Mouse (Mus musculus) adrenal gland, postnatal 10 days (tissue): ENCODE results near the gene Baiap2. TPM values are rescaled to one million over a fixed set of nuclear protein-coding genes. Genes with fewer than 3 reads are reported as not detected.
A peak's percentile ranks its signal among the peaks of the same experiment; 100 is the strongest.

Source experiments
- DNase-seq: peaks from one replicate; pipeline ENCODE4 v3.0.0; 2021; ENCODE audit warnings: mixed read lengths
- total RNA-seq, 2 experiments: library from RNA; stranded (reverse); gene quantifications; 2 replicates each; pipeline ENCODE4 v1.2.3; 2021

The Baiap2 gene
- total RNA-seq, 2 experiments from 2014 or later = 18.9 to 21.3 TPM

DNA sequence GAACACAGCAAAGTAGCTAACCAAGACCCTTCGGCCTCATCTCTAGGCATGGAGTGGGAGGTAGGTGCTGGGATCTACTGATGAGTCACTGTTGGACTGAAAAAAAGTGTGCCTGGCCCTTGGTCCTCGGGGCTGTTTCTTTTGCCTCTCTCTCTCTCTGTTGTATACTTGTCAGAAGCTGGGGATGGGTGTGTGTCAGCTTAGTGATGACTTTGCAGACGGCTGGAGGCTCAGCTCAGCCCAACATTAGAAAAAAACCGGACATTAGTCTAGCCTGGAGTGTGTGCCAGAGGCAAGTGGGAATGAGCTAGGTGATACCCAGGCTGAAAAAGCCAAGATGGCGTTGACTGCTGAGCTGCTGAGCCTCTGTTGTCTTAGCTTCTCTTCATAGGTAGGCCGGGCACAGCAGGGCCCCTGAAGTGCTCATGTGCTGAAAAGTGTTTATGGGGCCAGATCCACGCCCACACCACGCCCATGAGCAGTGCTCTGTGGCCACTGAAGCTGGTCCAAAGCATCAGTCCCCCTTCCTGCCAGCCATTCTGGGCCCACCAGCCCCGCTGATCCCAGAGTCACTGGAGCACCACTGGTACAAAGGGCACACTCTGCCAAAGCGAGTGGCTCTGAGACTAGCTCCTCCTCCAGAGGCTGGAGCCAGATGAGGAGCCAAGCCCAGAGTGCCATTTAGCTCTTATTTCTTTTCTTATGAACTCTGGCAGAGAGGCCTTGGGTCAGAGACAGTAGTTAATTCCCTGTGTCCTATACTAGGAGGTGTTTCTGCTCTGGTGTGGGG is 37.2 kb downstream of the Baiap2 start:
- peak; percentile 38 for DNase-seq

DNA sequence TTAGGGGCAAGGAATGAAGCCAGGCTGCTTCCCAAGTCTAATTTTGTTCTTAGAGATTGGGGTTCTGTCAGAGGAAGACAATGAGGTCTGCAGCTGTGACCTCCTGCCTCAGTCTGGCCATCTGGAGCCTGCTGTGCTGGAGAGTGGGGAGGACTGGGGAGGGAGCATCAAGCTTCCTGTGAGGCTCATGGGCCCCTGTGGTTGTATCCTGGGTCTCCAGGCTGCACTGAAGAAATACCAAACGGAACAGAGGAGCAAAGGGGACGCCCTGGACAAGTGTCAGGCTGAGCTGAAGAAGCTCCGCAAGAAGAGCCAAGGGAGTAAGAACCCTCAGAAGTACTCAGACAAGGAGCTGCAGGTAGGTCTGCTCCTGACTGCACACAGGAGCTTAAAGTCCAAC is 39.2 kb downstream of the Baiap2 start:
- DNase-seq = no peak

DNA sequence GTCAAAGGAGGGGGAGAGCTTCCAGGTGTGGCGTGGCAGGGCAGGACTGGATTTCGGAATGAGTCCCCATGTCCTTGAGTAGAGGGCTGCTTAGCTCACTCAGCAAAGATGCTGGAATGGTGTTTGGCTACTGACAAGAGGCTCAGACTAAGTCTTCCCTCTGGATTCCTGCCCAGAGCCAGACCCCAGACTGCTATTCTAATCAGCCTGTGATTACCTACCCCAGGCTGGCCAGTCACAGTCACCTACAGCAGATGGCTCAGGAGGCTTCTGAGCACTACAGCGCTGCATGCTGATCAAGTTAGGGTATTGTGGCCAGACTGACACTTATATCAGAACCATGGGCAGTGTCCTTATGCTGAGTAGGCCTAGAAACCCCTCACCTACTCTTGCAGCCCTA is 39.7 kb downstream of the Baiap2 start:
- no peak for DNase-seq

DNA sequence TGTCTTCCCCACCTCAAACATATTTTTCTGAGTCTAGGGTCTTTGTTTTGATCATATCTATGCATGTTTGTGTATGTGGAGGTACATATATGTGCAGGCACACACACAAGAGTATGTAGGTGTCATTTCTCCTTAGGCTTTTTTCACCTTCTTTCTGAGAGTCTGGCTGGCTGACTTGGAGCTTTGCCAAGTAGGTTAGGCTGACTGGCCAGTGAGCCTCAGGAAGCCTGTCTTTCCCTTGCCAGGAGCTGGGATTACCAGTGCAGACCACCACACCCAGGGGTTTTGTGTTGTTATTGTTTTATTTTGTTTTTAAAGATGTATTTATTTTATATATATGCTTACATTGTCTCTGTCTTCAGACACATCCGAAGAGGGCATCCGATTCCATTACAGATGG is 40.6 kb downstream of the Baiap2 start:
- peak; percentile 50 for DNase-seq

DNA sequence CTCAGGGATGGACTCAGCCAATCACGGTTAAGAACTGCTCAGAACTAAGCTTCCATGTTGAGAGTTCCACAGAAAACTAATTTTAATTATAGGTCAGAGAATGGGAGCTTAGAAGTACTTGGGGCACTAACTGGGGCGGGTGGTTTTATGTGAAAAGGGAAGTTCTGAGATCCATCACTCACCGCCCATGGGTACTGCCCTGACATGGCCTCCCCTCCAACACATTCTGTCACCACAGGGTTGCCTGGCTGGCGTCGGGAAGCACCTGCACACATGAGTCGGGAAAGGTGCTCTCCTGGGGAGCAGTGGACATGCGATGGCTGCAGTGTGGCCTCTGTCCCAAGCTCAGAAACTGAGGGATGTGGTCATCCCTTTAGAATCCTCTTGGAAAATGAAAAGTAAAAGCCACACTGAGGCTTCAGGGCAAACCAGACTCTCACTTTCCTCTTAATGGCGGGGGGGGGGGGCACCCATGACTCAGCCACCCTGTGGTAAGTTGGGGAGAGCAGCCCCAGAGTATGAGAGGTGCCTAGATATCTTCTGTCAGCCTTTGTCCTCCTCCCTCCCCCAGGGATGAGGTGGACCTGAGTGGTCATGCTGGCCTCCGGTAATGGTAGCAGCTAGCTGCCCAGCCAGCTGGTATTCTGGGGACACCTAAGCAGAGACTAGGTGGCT is 44.3 kb downstream of the Baiap2 start:
- DNase-seq = no peak

DNA sequence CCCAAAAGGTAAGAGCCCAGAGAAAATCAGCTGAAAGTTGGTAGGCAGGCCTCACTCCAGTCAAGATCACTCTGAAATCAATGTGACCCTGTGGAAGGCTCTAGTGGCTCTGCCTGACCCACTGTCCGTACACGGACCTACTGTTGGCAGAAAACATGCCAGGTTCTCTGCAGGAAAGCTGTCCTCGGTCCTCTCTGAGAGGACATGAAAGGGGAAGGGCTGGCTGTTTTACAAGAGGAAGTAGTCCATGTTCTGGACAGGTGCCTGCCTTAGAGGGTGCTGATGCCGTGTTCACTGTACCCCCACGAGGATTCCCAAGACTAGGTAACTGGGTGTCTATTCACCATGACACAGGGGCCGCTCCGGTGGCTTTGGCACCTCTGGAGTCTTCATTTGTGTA is 45.3 kb downstream of the Baiap2 start:
- DNase-seq = no peak

DNA sequence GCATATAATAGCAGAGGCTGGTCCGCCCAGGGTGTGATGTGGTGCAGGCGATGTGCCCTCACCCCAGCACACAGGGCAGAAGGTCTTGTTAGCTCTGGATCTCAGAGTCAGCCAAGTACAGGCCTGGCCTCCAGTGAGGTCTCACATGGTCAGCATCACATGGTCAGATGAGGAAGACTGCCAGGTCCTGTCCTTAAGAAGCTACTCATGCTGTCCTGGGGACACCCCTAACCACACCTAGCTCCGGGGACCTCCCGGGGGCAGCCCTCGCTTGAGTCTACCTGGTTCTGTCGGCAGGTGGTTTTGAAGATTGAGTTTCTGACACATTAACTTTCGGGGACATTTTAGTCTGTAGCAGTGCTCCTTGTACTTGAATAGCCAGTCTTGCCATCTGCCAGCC is 45.8 kb downstream of the Baiap2 start:
- peak; percentile 49 for DNase-seq

DNA sequence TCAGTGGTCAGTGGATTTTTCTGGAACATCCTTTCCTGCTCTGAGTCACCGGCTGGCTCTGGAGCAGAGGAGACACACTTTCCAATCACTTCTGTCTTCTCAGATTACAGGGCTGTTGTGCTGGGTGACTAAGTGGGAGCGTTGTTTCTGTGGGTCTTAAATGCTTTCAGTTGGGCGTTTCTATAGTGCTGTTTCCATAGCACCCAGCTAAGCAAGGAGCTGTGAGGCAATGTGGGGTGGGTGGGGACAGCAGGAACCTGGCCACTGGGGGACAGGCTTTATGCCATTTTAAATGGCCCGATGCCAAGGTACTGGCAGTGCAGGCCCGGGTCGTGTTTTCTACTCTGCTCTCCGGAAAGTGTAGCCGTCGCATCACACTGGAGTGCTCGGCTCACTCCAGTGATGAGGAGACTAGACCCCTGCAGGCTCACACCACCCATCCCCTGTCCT is 46.6 kb downstream of the Baiap2 start:
- peak; percentile 74 for DNase-seq

DNA sequence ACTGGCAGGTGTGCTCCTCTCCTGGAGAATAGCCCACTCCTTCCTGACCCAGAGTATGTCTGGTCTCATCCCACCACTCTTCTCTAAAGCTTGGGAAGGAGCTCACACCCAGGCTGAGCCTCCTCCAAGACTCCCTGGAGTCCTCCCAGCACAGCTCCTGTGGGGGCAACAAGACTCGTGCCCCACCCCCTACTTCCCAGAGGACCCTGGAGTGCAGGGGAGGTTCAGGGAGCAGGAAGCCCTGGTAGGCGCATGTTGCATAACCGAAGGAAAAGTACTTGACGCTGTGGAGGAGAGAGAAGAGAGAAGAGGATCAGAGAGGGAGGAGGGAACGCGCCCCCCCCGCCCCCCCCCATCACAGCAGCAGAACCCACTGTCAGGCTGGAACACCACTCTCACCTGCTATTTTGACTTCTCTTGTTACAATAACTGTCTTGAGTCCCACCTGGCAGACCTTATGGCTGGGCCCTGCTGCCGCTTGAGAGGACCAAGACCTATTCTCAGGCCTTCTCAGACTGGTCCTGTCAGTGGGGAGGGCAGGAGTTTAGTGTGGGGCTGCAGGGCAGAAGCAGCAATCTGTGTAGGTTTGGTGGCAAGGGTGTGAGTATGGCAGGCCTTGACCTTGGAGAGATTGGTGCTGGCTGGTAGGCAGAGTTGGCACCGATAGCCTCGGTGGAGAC is 48.2 kb downstream of the Baiap2 start:
- no peak for DNase-seq

DNA sequence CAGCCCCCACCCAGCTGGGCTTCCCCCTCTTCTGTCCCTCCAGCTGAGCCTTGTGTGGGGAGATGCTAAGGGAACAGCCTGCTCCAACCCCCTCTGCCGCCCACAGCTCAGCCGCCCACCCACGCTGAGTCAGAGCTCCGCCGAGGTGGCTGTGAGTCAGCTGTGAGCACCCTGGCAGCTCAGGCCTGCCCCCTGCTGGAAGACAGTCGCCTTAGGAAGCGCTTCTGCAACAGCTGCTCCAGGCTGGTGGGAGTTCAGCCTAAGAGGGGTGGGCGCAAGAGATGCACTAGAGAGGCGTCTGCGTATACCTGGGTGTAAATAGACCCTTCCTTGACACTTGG is 48.7 kb downstream of the Baiap2 start:
- DNase-seq = peak; percentile 96

DNA sequence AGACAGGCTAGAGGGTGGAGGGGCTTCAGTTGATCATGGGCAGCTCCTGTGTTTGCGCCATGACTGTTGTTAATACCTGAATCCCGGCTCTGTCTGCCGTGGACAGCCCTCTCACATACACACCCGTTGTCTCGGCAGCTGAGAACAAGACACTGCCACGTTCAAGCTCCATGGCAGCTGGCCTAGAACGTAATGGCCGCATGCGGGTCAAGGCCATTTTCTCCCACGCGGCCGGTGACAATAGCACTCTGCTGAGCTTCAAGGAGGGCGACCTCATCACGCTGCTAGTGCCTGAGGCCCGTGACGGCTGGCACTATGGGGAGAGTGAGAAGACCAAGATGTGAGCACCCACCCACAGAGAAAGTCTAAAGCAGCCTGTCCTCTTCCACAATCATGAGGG is 54.8 kb downstream of the Baiap2 start:
- no peak for DNase-seq

DNA sequence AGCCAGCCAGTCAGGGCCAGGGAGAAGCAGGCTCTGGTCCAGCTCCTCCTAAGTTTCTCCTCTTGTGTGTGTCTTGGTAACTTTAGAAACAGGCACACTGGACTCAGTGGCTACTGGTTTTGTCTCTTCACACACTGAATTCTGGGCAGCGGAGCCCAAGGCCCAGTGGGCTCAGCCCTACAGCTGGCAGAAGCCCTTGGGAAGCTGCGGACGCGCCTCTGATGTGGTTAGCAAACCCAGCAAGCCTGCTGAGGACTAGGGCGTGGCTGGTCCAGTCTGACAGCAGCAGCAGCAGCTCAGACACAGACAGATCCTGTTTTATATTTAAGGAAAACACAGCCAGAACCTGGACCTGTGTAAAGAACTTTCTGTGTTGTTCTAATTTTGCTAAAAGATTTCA is 59.5 kb downstream of the Baiap2 start:
- no peak for DNase-seq

DNA sequence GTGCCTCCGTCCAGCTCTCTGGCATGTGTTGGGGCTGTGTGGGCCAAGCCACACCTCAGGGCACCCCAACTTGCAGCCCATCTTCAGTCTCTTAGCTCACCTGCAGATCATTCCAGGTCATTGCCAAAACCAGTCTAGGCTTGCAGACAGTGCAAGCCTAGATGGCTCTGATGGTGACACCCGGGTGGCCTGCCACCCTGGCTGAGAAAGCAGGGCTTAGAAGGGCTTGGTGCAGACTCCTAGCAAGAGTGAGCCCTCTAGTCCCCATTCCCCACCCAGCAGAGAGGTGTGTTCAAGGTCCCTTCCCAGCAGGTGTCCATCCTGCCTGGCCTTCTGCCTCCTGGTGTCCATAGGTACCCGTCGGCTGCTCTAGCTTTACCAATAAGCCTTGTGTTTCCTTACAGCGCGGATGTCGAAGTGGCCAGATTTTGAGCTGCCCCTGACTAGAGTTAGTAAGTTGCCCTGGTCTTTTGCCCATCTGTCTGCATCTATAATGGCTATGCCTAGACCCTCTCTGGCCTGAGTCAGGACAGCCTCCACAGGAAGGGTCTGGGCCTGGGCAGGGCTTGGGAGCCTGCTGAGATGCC is 60.2 kb downstream of the Baiap2 start:
- no peak for DNase-seq

DNA sequence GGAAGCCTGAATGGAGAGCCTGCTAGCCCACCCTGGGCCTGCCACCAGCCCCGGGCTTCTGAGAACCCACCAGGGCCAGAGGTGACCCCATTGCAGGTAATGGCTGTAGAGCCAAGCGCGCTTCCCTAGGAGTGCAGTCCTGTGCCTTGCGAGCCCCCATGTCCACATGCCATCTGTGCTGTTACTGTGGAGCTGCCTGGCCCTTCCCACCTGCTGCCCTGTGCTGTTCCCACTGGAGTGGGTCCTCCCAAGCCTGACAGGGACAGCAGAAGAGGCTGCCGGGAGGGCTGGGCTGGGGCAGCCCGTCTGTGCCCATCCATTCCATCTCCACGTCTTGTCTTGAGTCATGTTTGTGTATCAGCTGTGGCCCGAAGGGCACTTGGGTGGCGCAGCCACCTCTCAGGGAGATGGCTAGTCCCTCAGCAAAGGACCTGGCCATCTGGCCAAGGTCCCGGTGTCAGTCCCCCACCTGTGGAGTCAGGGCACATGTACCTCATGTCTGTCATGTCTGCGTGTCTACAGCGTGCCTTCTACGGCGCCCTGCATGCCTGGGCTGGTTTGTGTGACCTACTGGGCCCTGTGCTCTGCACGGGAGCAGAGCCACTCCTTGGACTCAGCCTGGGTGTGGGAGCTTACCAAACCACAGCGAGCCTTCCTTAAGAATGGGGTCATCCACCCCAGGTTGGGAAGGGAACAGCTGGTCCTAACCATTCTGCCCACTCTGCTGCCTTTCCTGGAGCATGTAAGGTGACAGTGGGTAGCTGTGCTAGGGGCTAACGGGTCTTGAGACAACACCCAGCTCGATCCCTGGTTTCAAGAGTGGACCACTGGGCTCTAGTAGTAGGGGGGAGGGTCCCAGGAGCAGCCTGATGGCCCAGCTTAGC is 63.1 kb downstream of the Baiap2 start:
- DNase-seq = no peak

DNA sequence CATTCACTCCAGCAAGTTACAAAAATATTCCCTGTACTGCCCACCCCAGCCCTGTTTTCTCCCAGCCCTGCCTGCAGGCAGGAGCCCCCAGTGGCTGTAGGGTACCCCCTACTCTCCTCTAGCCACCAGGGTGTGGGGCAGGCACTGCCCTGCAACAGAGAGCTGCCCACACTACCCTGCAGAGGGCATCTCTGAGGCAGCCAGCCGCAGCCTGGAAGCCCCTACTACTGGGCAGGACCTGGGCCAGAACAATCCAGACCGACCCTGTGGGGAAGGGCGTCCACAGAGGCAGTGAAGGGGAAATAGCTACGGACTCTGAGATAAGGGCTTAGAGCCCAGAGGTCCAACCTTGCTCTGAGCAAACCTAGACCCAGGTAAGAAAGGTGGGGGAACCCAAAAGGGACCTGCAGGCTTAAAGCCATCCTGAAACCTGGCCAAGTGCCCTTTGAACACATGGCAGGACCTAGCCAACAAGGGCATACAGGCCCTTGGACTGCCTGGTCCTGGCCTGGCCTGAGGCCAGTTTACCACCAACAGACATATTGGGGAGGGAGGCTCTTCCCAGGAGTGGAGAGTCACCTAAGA is 65.0 kb downstream of the Baiap2 start:
- DNase-seq = no peak

DNA sequence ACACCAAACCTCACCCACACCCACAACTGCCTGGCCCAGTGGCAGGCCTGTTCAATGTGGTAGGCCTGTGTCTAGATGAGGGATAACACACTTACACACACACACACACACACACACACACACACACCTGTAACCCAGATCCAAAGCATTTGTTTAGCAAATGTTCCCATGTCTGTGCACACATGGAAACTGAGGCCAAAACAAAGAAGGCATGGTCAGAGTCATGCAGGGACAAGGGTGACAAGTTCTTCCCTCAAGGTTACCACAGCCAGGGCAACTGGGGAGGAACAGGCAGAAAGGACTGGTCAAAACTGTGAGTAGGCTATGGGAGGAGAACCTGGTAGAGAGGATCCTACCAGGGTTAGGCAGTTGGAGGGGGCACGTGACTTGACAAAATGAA is 65.9 kb downstream of the Baiap2 start:
- DNase-seq = no peak

DNA sequence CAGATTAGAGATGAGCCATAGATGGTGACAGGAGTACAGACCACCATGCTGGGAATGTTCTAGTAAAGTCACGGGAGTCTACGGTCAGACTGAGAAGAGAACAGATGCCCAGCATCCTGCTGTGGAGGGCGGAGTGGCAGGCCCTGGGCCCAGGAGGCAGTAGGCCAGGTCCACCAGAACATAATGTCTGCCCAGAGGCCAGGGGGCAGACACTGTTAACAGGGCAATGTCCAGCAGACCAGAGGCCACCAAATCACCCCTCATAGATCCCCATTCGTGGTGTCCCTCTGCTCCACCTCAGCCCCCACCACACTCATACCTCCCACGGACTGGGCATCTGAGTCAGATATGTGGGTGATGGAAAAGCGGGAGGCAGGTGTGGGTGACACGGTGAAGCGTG is 66.4 kb downstream of the Baiap2 start:
- DNase-seq = no peak

DNA sequence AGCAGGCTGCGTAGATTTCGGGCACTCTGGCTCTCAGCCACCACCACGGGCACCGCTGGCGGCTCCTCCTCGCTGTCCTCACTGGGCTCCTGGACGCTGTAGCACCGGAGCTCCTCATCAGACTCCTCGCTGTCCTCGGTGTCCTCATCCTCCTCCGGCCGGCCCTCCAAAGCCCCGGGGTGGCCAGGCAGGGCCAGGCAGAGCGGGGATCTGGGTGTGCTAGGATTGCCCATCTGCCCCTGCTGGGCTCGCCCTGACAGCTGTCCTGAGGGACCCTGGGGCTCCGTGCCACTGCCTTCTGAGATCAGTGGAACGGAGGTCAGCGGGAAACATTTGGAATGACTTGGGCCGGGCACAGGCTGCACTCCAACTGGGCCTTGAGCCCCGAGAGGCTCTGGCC is 67.4 kb downstream of the Baiap2 start:
- DNase-seq = peak; percentile 62

DNA sequence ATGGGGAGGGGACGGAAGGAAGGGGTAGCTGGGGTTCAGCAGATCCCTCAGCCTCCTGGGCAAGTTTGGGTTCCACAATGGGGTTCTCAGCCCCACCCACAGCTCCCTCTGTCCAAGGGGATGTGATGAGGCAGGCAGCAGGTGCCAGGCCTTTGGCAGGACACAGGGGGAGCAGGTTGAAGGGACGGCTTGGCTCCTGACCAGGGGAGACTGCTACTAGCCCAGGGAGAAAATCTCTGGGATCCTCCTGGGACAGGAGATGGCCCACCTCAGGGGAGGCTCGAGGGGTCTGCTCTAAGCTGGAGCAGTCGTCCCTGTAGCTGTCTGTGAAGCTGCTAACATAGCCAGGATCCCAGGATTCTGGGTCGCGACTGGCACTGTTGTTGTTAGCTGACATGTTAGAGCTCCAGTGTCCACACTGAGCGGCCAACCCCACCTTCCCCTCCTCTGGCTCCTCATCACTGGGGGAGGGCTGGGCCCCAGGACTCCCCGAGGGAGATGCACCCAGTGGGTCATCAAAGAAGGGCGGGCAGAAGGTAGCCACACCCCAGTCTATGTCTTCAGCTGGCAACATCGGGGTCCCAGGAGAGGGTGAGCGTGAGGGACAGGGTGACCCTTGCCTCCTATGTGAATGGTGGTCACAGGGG is 68.7 kb downstream of the Baiap2 start:
- no peak for DNase-seq

DNA sequence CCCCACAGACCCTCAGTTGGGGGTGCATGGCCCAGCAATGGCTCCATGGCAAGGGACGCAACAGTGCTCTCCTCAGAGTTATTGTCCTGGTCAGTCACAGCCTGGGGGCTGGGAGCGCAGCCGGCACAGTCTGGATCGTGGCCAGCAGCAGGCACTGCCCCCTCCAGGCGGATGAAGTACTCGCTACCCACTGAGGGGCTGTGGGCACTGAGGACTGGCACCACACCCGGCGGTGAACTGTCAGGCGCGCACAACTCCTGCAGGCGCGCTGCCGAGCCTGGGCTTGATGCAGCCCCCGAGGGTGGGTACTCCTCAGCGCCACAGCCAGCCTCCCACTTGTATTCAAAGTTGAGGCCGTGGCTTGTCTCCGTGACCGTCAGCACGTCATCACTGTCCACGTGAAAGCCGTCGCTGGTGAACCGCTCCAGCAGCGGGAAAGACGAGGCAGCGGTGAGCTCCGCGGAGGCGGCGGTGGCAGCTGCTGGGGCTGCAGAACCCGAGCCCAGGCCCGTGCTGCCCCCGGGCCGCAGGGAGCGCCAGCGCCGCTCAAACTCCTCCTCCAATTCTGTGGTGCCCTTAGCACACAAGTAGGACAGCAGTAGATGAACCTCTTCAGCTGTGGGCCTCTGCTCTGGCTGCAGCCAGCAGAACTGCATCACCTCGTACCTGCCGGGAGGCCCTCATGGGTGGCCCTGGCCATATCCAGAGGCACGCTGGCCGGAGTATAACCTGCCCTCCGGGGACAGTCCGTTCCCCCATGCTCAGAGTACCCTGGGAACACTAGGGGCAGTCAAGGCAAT is 69.4 kb downstream of the Baiap2 start:
- peak; percentile 53 for DNase-seq
